Mouse (Mus musculus): ENCODE results near the gene Myo18a.

Myo18a gene

GRCm38 (mm10) chr11:77771879-77772713, 9.1 kb downstream of the Myo18a start:
- no peak for DNase-seq (ENCODE audit: low spot score)

- DNase-seq (ENCODE audit: low spot score) = no peak
These were observed 12.8 kb downstream of the Myo18a start for GRCm38 (mm10) chr11:77775701-77776400.

- no peak for DNase-seq (ENCODE audit: low spot score)
These were observed 14.4 kb downstream of the Myo18a start for GRCm38 (mm10) chr11:77777436-77777835.

DNA sequence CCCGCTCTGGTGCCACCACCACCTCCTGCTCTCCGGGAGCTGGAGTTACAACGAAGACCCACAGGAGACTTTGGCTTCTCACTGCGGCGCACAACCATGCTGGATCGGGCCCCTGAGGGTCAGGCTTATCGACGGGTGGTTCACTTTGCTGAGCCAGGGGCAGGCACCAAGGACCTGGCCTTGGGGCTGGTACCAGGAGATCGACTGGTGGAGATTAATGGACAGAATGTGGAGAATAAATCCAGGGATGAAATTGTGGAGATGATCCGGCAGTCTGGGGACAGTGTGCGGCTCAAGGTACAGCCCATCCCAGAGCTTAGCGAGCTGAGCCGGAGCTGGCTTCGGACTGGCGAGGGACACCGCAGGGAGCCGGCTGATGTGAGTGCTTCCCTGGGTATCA, 14.9 kb downstream of the Myo18a start:
- no peak for DNase-seq (ENCODE audit: low spot score)

DNA sequence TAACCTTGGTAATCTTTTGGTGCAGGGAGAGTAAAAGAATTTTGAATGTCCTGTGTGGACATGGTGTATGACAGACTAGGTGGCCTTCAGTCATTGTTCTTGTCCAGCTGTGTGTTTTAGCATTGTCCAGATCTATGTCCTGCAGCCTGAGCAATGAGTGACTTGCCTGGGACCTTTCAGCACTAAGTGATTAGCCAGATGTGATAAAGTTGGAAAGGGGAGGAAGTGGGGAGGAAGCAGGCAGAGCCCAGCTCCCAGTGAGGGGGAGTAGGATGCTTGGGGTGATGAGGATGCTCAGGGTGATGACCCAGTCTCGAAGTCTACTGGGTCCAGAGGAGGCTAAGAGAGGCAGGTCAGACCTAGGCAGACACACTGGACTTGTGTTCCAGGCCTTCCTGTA, 16.2 kb downstream of the Myo18a start:
- no peak for DNase-seq (ENCODE audit: low spot score)

DNA sequence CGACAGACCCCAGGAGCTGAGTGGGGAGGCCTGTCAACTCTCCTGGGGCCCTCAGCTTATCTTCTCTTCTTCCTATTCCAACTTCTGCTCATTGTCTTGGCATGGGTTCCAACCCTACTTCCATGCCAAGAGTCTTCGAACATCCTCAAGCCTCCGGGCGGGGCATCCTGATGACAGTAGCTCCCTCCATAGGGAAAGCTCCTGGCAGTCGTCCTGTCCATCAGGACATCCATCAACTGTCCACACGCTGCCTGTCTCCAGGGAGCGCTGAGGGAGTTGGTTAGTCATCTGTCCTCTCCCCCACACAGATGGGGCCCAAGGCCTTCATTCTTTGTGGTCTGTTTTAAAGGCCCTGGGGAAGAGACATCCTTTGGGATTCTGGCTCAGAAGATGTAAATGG, 18.0 kb downstream of the Myo18a start:
- no peak for DNase-seq (ENCODE audit: low spot score)

DNA sequence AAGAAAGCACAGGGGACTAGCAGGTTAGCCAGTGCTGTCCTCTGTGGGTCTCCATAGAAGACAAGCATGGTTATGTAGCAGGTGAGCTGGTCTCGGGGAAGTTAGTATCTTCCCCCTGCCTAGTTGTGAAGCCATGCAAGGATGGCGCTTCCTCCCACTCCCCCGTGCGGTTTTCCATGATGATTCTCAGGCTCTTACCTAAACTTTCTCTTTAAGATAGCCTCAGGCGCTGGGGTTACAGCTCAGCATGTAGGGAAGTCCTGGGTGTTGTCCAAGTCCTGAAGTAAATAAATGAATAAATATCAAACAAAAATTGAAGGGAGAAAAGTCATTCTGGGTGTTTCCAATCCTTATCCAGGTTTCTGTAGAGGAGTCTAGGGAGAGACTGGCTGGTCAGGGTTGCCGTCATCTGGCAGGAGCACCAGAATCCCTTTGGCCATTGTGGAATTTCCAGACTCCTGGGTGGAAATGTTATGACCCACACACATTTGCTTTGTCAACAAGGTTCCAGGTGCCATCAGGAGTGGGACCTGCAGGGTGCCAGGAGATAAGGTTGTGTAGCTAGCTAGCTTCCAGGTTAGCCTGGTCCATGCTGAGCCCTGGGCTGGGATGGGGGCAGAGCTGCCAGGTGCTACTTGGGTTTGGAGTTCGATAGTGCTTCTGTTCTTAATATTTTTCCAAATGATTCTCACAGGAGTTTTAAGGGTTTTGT, 19.2 kb downstream of the Myo18a start:
- no peak for DNase-seq (ENCODE audit: low spot score)

DNA sequence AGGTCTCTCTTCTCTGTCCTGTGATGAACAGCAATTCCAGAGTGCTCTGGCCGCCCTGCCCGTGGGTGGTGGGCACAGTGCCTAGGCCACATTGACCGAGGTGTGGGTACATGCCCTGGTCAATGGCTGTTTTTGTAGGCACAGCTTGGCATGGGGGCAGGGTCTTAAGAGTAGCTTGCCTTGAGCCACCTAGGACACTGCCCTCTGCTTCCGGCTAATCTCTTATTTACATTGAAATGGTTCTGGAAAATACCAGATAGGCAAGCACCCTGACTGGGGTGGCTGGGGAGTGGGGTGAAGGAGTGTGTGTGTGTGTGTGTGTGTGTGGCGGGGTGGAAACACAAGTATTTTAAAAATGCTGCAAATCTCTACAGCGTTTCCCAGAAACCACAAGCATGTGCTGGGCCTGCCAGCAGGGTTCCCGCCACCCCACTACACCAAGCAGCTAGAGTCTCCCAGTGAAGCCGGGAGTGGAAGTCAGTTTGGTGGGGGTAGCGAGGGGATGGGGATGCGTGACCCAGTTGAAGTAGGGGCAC, 20.2 kb downstream of the Myo18a start:
- DNase-seq (ENCODE audit: low spot score) = no peak

DNA sequence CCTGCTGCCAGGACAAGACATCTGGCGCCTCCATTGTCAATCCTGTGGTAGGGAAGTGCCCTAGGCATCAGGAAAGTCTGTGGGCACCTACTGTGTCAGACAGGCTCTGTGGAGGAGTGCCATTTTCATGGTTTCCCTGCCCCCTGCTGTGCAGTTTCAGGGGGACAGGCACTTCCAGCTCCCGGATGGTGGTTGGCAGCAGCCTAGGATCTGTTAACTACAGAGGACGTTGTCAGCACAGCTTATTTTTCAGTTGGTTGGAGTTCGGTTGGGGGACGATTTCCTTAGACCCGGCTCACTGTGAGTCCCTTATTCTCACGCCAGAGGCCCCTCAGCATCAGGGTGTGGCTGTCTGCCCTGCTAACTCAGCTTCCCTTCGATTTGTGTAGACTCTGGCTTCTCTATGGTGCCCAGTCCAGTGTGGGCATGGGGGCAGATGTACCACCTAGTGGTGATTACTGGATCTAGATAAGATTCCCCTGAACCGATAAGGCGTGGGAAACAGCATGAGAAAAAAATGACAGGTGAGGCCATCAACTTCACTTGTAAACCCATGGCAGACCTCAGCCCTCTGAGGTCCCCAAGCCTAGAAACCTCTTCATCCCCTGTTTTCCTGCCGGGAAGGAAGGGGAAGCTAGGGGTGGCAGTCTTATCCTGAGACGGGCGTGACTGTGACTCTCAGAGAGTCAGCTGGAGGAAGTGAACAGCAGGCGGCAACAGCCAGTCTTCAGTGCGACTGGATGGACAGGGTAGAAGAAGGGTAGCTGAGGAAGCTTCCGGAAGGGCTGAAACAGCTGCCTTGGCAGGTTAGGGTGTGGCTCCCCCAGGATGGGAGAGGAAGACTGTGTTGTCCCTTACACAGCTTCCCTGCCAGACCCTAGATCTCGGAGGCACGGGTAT, 21.0 kb downstream of the Myo18a start:
- no peak for DNase-seq (ENCODE audit: low spot score)

- no peak for DNase-seq (ENCODE audit: low spot score)
These were observed 21.8 kb downstream of the Myo18a start for GRCm38 (mm10) chr11:77784894-77785293.

DNA sequence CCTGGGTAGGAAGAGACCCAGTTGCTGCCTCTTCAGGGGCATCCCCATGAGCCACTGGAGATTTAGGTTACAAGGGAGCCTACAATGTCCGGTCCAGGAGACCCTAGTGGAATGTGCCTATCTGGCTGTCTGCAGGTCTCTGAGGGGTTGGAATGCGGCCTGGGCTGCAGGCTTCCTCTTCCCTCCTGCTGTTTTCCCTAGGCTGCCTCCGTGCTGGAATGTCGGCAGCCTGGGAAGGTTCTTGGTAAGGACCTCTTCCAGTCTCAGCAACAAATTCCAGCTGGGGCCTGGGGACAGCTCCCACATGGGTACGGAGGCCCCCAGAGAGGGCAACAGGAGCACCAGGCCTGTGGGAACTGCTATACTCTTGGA, 22.3 kb downstream of the Myo18a start:
- no peak for DNase-seq (ENCODE audit: low spot score)

GRCm38 (mm10) chr11:77785768-77786561, 22.9 kb downstream of the Myo18a start:
- no peak for DNase-seq (ENCODE audit: low spot score)

- no peak for DNase-seq (ENCODE audit: low spot score)
These were observed 24.7 kb downstream of the Myo18a start, which contains the start of gene Gm10277 for GRCm38 (mm10) chr11:77787707-77788106. TSS of gene Gm10277 (minus strand) at chr11:77787747.

GRCm38 (mm10) chr11:77789512-77789911, 26.5 kb downstream of the Myo18a start:
- DNase-seq (ENCODE audit: low spot score) = no peak

DNA sequence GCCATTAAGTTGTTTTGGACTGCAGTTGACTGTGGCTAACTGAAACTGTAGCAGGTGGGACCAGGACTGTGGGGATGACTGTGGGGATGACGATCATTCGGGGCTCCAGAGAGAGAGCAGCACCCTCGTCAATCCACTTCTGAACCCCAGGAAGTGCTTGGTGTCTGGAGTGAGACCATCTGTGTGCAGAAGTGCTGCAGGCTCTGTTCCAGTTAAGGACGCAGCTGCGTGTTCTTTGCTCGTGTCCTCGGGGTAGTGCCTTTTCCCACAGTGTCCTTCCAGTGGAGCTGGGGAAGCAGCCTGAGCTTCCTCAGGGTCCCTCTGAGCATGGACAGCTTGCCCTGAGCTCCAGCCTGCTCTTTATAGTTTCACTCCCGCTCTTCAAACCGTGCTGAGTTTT, 27.2 kb downstream of the Myo18a start:
- no peak for DNase-seq (ENCODE audit: low spot score)

DNA sequence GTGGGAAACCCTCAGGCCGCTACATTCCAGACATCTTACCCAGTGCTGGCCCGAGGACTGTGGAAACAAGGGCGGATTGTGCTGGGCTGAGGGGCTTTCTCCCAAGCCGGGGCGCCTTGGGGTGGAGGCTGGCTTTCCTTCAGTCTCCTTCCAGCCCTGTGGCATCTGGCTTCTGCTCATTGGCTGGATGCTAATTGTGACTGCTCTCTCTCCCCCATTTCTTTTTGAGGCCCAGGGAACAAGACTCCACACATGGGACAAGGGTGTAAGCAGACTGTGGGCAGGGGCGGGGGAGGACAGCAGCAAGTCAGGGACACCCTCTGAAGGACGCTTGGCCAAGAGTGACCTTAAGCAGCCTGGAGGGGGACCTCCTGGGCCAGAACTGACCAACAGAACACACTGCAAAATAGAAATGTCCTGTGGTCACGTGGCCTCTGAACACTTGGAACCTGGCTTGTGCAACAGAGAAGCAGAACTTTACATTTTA, 28.2 kb downstream of the Myo18a start:
- no peak for DNase-seq (ENCODE audit: low spot score)

DNA sequence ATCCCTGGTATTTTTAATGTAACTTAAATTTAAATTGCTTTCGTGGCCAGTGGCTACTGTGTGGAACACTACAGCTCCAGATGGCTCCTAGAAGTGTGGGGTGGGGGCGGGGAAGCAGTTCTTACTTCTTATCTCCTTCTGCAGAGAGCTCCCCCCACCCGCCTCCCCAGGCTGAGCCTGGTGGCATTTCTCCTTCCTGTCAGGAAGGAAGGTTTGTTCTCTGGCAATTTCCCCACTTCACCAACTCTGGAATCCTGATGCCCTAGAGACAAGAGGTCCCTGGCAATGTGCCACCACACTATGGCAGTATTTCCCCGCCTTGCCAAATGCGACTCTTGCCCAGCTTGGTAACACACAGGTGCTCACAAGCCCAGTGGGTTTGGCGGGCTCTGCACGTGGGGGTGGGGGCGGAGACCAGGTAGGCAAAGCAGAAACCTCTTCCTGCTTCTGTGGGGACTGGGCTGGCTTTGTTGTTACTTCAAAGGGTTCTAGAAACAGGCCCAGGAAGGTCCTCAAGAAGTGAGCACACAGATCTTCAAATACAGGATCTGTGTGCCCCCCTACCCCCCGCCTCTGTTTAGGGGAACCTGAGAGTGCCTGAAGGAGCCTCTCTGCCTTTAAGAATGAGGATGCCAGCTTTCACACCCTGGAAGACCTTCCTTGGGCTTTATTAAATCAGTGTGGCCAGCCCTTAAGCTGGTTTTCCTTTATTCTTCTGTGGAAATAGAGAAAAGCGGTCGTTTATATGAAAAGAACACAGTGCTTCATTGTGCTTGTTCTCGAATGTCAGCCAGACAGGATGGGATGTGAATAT, 28.9 kb downstream of the Myo18a start:
- no peak for DNase-seq (ENCODE audit: low spot score)

- no peak for DNase-seq (ENCODE audit: low spot score)
These were observed 29.5 kb downstream of the Myo18a start for GRCm38 (mm10) chr11:77792566-77792909.

DNA sequence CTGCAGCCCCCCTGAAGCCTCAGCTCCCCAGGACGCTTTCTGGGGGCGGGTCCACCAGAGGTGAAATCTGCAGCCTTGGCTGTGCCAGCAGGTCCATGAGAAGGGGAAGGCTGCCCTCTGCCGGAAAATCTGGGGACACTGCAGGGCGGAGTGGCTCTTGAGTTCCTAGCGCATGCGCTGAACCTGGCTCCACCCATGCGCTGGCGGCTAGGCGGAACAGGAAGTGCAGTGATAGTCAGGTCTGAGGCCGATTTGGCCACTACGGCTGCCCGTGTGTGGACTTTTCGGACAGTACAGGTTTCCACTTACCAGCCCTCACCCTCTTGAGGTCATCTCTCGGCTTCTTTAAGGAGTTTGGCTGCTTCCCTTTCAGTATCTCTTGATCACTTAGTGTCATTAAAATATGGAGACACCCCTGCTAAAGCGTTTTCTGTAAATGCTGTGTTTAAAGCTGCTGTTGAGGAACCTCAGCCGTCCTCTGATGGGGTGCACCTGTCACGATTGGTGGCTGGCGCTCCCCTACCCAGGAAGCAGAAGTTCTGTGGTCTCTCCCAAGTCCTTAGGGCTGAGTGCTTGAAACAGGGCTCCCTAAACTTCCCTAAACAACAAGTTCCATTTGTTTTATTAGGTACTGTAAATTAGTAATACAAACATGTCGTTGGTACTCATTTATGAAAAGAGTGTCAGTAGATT, 30.3 kb downstream of the Myo18a start:
- DNase-seq (ENCODE audit: low spot score) = peak; percentile 94
